Mouse (Mus musculus) v-Abl transformed pro-B cells (cell line): ENCODE measurements around the gene Hnf4a.

Source experiments
- in situ Hi-C, 2 experiments: fragments of 400-800 bp; cut with MboI; formaldehyde crosslinking; loops; one replicate each; pipeline ENCODE4 v1.15.1; 2025; ENCODE audit not compliant: unreplicated experiment in 2 of 2

Hnf4a gene

DNA sequence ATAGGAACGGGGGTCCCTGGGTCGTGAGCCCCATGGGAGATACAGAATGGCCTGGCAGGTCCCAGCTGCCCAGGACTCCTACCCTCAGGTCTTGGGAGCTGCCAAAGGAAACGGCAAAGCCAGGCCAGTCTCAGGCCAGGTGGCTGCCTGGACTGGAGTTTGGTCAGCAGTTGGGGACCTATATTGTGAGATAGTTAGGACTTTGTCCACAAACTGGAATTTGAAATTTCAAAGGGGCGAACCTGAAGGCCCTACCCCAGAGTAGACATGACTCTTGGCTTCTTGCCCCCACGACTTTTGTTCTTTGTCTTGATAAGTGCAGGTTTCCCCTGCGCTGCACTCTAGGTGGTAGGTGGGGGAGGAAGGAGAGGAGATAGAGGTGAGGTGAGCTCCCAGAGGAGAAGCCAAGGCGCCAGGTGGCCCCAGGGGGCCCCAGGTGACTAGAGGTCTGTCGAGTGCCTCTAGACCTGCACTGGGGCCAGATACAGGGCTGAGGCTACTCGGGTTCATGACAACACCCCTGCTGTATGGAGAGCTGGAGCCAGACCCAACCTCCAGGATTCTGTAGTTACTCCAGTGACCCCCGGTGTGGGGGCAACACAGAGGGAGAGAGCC is 35.1 kb downstream of the Hnf4a start:
- in situ Hi-C loops = loop anchor here (10.0 to 25.0 kb wide), 2 partner anchors 403 to 421 kb away; no protein-coding TSS in a partner anchor

DNA sequence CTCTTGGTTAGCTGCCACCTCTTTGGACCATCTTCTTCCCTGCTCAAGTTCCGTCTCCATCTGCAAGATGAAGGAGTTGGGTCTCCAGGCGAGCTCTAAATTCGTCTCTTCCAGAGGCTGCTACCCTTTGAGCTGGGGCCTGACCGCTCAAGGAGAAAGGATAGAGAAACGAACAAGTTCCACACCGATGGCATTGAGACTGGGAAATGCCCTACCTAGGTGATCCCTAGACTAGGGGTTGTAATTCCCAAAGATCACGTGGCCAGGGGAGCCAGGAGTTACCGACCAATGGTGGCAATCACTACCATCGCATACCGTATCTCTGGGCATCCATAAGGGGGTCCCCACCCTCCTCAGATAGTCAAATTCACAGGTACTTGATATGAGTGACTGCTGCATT is 36.1 kb downstream of the Hnf4a start:
- in situ Hi-C loops = loop anchor here (10.0 to 25.0 kb wide), 2 partner anchors 402 to 420 kb away; no protein-coding TSS in a partner anchor

DNA sequence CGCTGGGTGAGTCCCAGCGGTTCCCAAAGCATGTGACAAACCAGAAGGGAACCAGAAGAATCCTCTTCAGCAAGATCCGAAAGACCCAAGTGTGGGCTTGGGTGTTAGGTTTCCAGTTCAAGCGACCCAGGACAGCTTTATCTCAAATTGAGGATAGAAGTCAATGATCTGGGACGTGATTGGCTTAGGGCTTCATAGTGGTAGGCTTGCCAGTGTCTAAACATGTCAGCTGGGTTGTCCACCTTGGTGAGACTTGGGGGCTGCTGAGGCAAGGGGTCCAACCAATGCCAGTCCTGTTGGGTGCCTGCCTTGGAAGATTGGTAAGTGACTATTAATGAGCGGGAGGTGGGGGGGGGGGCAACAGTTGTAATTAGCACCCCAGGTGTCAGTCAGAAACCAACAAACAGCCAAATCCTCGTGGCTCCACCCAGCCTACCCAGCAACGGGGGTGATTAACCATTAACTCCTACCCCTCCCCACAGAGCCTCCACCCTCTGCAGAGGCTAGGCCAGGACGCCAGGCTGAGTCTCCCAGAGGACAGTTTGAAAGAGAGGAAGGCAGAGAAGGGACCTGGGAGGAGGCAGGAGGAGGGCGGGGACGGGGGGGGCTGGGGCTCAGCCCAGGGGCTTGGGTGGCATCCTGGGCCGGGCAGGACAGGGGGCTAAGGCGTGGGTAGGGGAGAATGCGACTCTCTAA is 40.2 kb downstream of the Hnf4a start:
- in situ Hi-C loops = loop anchor here (10.0 to 25.0 kb wide), 2 partner anchors 398 to 416 kb away; no protein-coding TSS in a partner anchor

DNA sequence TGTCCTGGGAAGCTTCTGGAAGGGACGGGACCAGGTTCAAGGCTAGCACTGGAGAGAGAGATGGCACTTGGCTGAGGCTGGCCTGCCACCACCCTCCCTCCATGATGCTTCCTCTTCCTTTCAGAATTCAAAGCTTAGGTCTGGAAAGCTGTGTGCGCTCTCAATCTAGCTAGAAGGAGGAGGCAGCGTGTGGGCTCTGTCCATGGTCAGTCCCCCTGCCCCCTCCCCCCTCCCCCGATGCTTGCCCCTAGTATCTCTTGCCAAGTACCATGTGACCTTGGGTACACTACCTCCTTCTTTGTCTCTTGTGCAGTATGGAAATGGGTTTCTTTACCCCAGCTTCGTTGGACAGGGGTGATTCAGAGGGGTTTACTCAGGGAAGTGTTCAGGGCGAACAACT is 42.2 kb downstream of the Hnf4a start:
- in situ Hi-C loops = loop anchor here (10.0 to 25.0 kb wide), 2 partner anchors 396 to 413 kb away; no protein-coding TSS in a partner anchor

DNA sequence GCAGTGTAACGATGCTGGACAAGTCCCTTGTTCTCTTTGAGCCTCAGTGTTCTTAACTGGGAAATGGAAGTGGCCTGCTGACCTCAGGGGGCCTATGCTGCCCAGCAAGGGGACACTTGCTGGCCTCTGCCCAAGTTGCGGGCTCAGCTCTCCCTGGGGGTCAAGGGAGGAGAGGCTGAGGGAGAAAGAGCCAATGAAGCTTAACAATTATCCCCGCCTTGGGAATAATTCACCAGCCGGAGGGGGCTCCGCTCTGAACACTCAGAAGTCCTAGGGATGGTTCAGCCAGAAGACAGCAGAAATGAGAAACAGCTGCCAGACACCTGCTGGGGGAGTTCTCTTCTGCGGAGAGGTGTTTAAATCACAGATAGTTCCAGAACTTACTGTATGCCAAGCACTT is 43.2 kb downstream of the Hnf4a start:
- in situ Hi-C loops = loop anchor here (10.0 to 25.0 kb wide), 2 partner anchors 395 to 413 kb away; no protein-coding TSS in a partner anchor

DNA sequence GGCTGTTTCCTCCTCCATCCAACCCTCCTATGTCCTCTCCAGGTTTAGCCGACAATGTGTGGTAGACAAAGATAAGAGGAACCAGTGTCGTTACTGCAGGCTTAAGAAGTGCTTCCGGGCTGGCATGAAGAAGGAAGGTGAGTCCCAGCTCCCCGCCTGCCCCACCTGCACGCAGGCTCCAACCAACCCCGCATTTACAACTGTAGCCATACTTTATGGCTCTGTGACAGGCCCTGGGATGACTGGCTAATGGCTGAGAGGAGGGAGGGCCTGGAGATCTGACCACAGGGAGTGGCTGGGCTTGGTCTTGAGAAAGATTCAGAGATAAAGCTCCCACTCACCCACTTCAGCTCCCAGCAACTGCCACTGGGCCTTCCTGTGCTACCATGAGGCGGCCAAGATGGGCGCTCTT is 45.9 kb downstream of the Hnf4a start:
- in situ Hi-C loops = no loop called here

DNA sequence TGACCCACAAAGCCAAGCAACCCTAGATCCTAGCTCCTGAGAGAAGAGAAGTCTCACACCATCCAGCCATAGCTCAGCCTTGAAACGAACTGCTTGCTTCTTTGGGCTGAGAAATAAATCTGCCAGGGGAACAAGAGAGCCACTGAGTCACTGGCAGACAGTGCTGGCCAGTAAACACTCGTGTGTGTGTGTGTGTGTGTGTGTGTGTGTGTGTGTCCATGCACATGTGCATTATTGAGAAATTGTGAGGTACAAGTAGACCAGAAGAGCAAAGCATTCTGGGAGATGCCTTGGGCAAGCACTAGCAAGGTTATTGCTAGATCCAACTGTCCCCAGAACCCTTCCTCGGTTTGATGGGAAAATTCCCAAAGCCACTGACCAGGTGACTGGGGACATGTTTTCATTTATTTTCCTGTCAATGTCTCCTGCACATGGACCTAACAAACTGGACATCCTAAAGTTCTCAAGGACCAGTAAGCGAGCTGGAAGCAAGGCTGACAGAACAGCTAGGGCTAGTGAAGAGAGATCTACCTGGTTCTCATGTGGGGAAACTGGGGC is 47.9 kb downstream of the Hnf4a start:
- in situ Hi-C loops = no loop called here

DNA sequence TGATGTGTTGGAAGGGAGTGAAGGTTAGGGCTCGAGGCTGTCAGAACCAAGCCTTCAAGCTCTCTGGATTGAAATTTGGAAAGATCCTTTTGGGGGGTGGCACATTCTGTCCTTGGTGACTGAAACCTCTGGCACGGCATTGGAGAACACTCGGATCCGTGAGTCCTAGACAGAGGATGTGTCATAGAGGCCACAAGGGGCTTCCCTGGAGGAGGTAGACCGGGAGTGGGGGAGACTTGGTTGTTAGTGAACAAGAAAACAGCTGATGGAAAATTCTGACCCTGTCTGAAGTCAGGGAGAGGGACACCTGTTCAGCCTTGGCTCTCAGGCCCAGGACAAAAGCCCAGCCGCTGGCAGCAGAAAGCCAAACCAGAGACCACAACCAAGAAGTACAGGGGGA is 48.4 kb downstream of the Hnf4a start:
- in situ Hi-C loops = no loop called here

DNA sequence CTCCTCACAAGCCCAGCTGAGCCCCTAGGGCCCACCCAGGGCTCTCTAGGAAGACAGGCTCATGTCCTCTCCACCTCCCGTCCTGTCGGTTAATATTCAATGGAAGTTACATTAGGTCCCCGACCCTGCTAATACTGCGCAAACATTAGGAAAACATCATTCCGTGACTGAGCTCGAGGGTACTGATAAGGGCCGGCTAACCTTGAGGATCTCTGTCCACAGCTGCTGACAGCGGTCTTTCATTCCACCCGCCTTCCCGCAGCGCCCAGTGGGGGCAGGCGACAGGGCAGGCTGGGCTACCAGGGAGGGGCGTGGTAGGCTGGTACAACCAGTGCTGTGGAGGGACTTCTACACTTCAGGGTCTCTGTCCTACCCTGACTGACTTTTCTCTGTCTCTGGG is 48.8 kb downstream of the Hnf4a start:
- in situ Hi-C loops = no loop called here

DNA sequence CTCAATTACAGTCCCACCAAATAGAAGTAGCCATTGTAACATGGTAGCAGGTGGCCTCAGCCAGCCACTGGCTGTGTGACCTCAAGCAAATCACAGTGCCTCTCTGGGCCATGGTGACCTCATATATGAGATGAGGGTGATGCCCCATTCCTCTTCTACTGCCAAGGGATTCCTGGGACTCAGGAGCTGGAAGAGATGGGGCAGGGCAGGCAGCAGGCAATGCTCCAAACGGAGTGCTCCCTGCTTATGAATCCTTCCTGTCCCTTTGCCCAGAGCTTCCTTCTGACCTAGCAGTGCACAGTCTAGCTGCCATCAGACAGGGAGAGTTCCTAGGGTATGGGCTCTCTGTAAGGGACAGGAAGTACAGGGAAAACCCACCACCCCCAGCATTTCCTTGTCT is 51.9 kb downstream of the Hnf4a start:
- in situ Hi-C loops = no loop called here

DNA sequence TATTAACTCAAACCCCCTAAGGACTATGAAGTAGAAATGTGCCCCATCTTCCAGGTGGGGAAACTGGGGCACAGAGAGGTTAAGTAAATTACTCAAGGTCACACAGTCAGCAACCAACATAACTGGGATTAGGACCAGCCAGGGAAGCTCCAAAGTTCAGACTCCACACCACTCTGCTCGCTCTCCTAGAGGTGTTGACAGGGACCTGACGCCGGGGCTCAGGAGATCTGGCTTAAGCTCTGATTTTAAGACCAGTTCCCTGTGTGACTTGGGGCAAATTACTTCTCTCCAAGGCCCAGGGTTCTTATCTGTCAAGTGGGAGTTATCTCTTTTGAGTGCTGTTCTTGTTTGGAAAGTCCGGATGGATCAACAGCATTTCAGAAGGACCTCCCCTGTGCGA is 52.6 kb downstream of the Hnf4a start:
- in situ Hi-C loops = no loop called here

DNA sequence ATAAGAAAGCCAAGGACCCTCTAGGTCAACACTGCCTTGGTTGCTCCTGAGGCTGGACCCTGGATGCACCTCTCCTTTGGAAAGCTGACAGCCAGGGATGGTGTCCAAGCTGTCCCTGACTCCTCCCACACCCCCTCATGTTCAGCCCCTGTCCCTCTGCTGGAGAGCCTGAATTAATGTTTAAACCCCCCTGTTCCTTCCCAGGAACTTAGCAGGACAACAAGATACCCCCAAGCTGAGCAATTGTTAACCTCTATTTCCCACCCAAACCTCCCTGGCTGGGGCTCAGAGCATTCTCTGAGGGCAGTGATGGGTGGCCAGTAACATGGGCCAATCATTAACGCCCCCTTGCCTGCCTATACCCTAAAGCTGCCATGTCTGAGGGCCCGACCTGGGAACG is 53.6 kb downstream of the Hnf4a start:
- in situ Hi-C loops = no loop called here

DNA sequence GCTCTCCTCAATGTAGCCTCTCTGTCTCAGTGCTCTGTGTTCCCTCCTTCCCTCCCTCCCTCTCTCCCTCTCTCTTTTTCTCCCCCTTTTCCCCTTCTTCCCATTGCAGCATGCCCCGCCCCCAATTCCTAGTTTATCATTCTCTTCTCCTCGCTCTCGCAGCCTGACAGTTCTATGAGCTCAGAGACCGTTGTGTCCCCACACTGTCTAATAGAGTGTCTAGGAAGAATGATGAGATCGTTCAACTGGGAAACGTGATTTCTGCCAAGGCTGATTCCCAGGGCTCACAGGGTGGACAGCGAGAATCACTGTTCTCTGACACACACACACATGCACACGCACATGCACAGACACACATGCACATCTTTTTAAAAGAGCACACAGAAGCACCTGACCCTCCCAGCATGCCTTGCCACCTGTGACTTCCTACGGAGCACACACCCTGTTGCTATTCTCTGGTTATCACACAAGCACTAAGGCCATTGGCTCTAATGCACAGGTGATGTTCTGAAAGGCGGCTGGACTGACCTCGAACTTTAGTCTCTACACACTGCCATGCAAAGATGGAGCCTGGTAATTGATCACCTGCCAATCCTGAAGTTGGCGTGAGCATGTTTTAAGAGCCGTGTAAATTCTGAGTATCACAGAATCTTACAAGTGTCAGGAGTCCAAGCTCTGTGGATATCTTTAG is 54.8 kb downstream of the Hnf4a start:
- in situ Hi-C loops = no loop called here

DNA sequence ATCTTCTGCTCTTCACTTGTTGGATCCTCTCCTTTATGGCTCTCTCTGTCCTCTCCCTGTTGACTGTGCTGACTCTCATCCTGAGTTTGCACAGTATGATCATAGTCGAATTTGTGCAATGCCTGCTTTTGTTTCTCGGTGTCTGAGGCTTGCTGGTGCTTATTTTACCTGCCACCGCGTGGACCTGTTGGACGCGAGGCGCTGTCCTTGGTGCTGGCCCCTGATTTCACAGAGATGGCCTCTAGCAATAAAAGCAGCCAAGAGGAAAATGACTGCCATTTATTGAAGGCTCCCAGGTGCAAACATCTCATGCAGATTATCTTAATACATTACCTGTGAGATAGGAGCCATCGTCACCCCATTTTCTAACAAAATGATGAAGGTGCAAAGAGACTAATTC is 58.0 kb downstream of the Hnf4a start:
- in situ Hi-C loops = no loop called here

DNA sequence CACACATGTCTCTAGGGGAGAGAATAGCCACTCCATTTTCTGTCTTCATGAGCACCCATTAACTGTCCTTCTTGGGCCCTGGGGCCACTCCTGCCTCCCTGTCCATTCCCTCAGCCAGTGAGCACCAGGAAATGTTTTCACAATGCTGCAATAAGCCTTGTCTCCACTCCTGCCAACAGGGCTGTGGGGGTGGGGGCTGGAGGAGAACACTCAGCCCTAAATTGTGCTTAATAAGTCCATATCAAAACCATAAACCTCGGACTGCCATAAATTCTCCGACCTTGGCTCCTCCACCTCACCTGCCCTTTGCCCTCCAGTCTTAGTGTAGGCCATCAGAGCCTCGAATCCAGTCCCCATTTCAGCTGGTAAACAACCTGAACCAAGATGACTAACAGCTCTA is 67.7 kb downstream of the Hnf4a start:
- in situ Hi-C loops = no loop called here

DNA sequence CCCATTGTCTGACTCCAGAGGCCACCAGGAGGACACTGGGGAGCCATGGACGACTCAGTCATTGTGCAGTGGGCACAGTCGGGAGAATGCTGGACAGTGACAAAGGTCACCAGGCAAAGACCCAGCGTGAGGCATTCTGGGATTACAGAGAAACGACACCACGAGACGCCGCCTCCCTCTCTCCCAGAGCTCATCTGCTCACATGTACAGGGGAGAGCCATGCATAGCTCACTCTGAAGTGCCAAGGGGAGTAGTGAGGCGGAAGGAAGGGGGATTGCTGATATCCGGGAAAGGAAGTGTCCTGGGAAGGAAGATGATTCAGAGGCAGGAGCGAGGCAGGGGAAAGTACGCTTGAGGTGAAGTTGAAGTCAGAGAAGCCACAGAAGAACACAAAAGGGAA is 68.6 kb downstream of the Hnf4a start:
- in situ Hi-C loops = no loop called here

DNA sequence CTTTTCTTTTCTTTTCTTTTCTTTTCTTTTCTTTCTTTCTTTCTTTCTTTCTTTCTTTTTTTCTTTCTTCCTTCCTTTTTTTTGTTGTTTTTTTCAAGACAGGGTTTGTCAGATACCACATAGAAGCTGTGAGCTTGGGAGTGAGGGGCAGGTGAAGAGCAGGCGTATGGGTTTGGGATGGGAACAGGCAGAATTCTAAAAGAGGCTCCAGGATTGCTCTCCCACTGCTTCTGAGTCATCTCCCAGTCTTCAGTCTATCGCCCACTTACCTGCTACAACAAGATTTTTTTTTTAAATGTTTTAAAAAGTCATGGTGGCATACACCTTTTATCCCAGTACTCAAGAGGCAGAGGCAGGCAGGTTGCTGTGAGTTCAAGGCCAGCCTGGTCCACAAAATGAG is 71.4 kb downstream of the Hnf4a start:
- in situ Hi-C loops = no loop called here

DNA sequence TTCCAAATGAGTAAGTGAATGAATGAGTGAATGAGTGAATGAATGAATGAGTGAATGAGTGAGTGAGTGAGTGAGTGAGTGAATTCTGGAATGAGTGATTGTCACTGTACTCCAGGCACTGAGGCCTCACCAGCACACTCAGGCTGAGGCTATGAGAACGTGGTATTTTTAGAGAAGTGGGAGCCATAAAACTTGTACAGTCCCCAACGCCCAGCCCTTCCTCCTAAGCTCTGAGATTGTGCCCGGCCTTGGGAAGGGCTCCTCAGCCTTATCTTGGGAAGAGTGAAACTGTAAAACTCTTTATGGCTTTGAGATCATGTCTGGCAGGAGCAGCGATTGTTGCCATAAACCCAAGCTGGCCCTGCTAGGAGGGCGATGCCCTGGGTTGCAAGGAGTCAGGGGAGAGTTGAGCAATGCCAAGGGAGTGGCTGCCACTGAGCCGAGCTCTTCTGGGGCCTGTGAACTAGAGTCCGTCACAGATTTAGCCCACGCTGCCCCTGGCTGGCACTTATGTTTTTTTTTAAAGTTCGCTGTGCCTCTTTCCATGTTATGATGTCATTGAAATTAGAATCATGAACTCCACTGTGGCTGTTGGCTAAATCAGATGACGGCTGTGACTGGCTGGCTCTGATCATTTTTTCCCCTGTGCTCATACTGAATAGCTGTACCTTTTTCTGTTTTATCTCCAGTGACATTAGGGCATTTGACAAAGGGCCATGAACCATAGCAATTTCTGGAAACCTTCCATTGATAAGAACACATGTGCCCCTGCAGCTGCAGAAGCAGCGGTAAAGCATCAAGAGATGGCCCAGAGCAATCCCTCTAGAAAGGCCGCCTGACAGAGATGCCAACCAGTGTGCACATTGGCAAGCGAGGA is 73.7 kb downstream of the Hnf4a start:
- in situ Hi-C loops = loop anchor here in 1 of 2 experiments (10.0 kb wide), 1 partner anchor 46 kb away; no protein-coding TSS in a partner anchor

DNA sequence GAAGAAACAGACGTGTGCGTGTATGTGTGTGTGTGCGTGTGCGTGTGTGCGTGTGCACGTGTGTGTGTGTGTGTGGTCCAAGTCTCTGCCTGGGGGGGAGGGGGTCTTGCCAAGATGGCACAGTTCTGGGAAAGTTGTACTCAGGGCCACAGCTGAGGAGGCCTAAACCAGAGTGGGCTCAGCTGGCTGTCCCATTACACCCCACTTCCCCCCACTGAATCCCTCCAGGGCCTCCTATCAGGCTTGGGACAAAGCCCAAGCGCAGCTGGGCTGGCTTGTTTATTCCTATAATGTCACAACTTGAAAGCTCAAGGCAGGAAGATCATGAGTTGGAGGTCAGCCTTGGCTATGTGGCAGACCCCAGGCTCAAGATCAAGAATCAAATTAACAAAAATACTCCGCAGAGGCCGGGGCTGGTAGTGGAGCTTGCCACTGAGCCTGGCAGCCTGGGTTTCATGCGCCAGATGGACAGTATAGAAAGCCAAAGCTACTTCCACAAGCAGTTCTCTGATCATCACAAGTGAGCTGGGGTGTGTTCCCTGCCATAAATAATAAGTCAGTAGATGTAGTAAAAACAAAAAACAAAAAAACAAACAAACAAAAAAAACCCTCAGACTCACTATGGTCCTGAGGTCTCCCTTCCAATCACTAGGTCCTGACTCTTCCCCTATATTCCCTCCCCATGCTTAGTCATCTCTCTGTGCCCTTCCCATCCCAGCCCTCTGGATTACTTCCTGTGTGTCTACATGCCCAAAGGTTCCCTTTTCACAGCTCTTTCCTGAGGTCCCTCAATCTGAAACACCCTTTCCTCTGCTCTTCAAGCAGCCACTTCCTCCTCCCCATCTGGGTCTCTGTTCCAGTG is 76.8 kb downstream of the Hnf4a start:
- in situ Hi-C loops = loop anchor here in 1 of 2 experiments (10.0 kb wide), 1 partner anchor 49 kb away; no protein-coding TSS in a partner anchor
